Mouse (Mus musculus) MEL (cell line): ENCODE measurements around the gene Hmox2. TPM values are rescaled to one million over a fixed set of nuclear protein-coding genes. Genes with fewer than 3 reads are reported as not detected.
A peak's percentile ranks its signal among the peaks of the same experiment; 100 is the strongest.

Source experiments
- DNase-seq: peaks from one replicate; pipeline ENCODE4 v3.0.0; 2011; ENCODE audit warnings: low read depth, low spot score
- H3K27ac ChIP-seq: 2 replicates; pipeline ENCODE4 v1.5.1; 2012; ENCODE audit warnings: low read depth, mild to moderate bottlenecking, control low read depth, low read length, moderate library complexity; ENCODE audit not compliant: control insufficient read depth
- H3K27me3 ChIP-seq, 2 experiments: fragments of 150-350 bp in 1 of 2; sonication (generic) in 1 of 2; 2 replicates each; pipeline ENCODE4 v1.6.1; 2012; ENCODE audit warnings: low read length in 2 of 2, mild to moderate bottlenecking in 2 of 2, improper control_type of control experiment in 1 of 2, moderate library complexity in 1 of 2; ENCODE audit not compliant: insufficient read depth in 2 of 2, control insufficient read depth in 1 of 2
- H3K36me3 ChIP-seq, 2 experiments: 2 replicates each; pipeline ENCODE4 v1.6.1; 2012 to 2014; ENCODE audit warnings: low read length in 2 of 2, improper control_type of control experiment in 1 of 2, inconsistent platforms in 1 of 2, mild to moderate bottlenecking in 1 of 2; ENCODE audit not compliant: insufficient read depth in 2 of 2, control insufficient read depth in 1 of 2
- H3K4me1 ChIP-seq, 2 experiments: fragments of 150-350 bp in 1 of 2; sonication (generic) in 1 of 2; 2 replicates each; pipeline ENCODE4 v1.6.1; 2012; ENCODE audit warnings: low read length in 2 of 2, improper control_type of control experiment in 1 of 2, mild to moderate bottlenecking in 1 of 2; ENCODE audit not compliant: insufficient read depth in 2 of 2, control insufficient read depth in 1 of 2
- H3K4me3 ChIP-seq, 2 experiments: fragments of 150-350 bp in 1 of 2; sonication (generic) in 1 of 2; 2 replicates each; pipeline ENCODE4 v1.5.1; 2012; ENCODE audit warnings: low read depth in 2 of 2, low read length in 2 of 2, mild to moderate bottlenecking in 2 of 2, moderate library complexity in 2 of 2, control low read depth in 1 of 2, improper control_type of control experiment in 1 of 2; ENCODE audit not compliant: control insufficient read depth in 1 of 2, insufficient read depth in 1 of 2
- H3K79me2 ChIP-seq: 2 replicates; pipeline ENCODE4 v1.6.1; 2012; ENCODE audit warnings: mild to moderate bottlenecking, low read length, moderate library complexity; ENCODE audit not compliant: control insufficient read depth, poor library complexity, insufficient read depth
- H3K9ac ChIP-seq: 2 replicates; pipeline ENCODE4 v1.6.1; 2012; ENCODE audit warnings: low read depth, mild to moderate bottlenecking, control low read depth, low read length, moderate library complexity; ENCODE audit not compliant: control insufficient read depth, poor library complexity, severe bottlenecking
- H3K9me3 ChIP-seq: fragments of 150-350 bp; sonication (generic); replicated peaks from 2 replicates; pipeline ENCODE4 v1.6.1; 2012; ENCODE audit warnings: mild to moderate bottlenecking, low read length, improper control_type of control experiment, moderate library complexity; ENCODE audit not compliant: insufficient read depth
- BHLHE40 ChIP-seq: IDR thresholded peaks from 2 replicates; pipeline ENCODE4 v1.6.1; 2012; ENCODE audit warnings: low read depth, mild to moderate bottlenecking, inconsistent platforms, low read length, improper control_type of control experiment, borderline replicate concordance
- CHD2 ChIP-seq: IDR thresholded peaks from 2 replicates; pipeline ENCODE4 v1.6.1; 2011; ENCODE audit warnings: low read length, improper control_type of control experiment
- CTCF ChIP-seq, 3 experiments: IDR thresholded peaks in 2 of 3; conservative IDR thresholded peaks in 1 of 3; 2 replicates each; pipeline ENCODE4 v1.5.1; 2011 to 2012; ENCODE audit warnings: low read length in 3 of 3, low read depth in 2 of 3, mild to moderate bottlenecking in 2 of 3, improper control_type of control experiment in 1 of 3, inconsistent platforms in 1 of 3, mixed read lengths in 1 of 3, moderate library complexity in 1 of 3; ENCODE audit not compliant: control insufficient read depth in 1 of 3, insufficient read depth in 1 of 3, poor library complexity in 1 of 3, severe bottlenecking in 1 of 3
- E2F4 ChIP-seq: IDR thresholded peaks from 2 replicates; pipeline ENCODE4 v1.6.1; 2011; ENCODE audit warnings: low read depth, low read length, improper control_type of control experiment, borderline replicate concordance
- GABPA ChIP-seq: IDR thresholded peaks from 2 replicates; pipeline ENCODE4 v1.6.1; 2012; ENCODE audit warnings: low read depth, mild to moderate bottlenecking, inconsistent platforms, low read length, improper control_type of control experiment, moderate library complexity
- JUND ChIP-seq: IDR thresholded peaks from 2 replicates; pipeline ENCODE4 v1.6.1; 2011; ENCODE audit warnings: low read depth, mild to moderate bottlenecking, improper control_type of control experiment, low read length
- KAT2A ChIP-seq: conservative IDR thresholded peaks from 2 replicates; pipeline ENCODE4 v1.6.1; 2012; ENCODE audit warnings: low read depth, low read length, improper control_type of control experiment, inconsistent platforms
- MAZ ChIP-seq: IDR thresholded peaks from 2 replicates; pipeline ENCODE4 v1.6.1; 2012; ENCODE audit warnings: low read depth, mild to moderate bottlenecking, inconsistent platforms, low read length, improper control_type of control experiment
- MYB ChIP-seq: IDR thresholded peaks from 2 replicates; pipeline ENCODE4 v1.6.1; 2011; ENCODE audit warnings: mild to moderate bottlenecking, low read depth, low read length, improper control_type of control experiment
- MYC ChIP-seq: IDR thresholded peaks from 2 replicates; pipeline ENCODE4 v1.6.1; 2011; ENCODE audit warnings: low read depth, mild to moderate bottlenecking, low read length, improper control_type of control experiment, moderate library complexity
- NRF1 ChIP-seq: IDR thresholded peaks from 2 replicates; pipeline ENCODE4 v1.6.1; 2014; ENCODE audit warnings: low read depth, mild to moderate bottlenecking, inconsistent platforms, low read length, improper control_type of control experiment, moderate library complexity; ENCODE audit not compliant: poor library complexity, insufficient read depth, severe bottlenecking
- RAD21 ChIP-seq: IDR thresholded peaks from 2 replicates; pipeline ENCODE4 v1.6.1; 2011; ENCODE audit warnings: mild to moderate bottlenecking, low read depth, low read length, improper control_type of control experiment
- SIN3A ChIP-seq: IDR thresholded peaks from 2 replicates; pipeline ENCODE4 v1.6.1; 2012; ENCODE audit warnings: low read length, improper control_type of control experiment, inconsistent platforms
- SMC3 ChIP-seq: IDR thresholded peaks from 2 replicates; pipeline ENCODE4 v1.6.1; 2011; ENCODE audit warnings: low read depth, low read length, improper control_type of control experiment
- TAL1 ChIP-seq: IDR thresholded peaks from 2 replicates; pipeline ENCODE4 v1.6.1; 2012; ENCODE audit warnings: mild to moderate bottlenecking, inconsistent platforms, low read length, moderate library complexity, mixed read lengths
- UBTF ChIP-seq: IDR thresholded peaks from 2 replicates; pipeline ENCODE4 v1.6.1; 2012; ENCODE audit warnings: low read depth, mild to moderate bottlenecking, inconsistent platforms, low read length, improper control_type of control experiment, moderate library complexity, borderline replicate concordance; ENCODE audit not compliant: insufficient read depth
- ZC3H11A ChIP-seq: IDR thresholded peaks from 2 replicates; pipeline ENCODE4 v1.6.1; 2012; ENCODE audit warnings: low read depth, mild to moderate bottlenecking, inconsistent platforms, low read length, improper control_type of control experiment
- ZNF384 ChIP-seq: IDR thresholded peaks from 2 replicates; pipeline ENCODE4 v1.6.1; 2012; ENCODE audit warnings: low read depth, mild to moderate bottlenecking, inconsistent platforms, low read length, improper control_type of control experiment
- polyA plus RNA-seq, 2 experiments: library from polyadenylated mRNA; stranded (reverse) in 1 of 2; unstranded in 1 of 2; fragments of >175 nt in 1 of 2; fragments of >200 nt in 1 of 2; gene quantifications; 2 replicates each; pipeline versions ENCODE4 v1.2.1 to v1.2.4; 2012; ENCODE audit warnings: low replicate concordance in 2 of 2, low read depth in 1 of 2; ENCODE audit not compliant: insufficient read length in 2 of 2, insufficient read depth in 1 of 2, missing spikeins in 1 of 2
- total RNA-seq: library from RNA; depleted of rRNA; stranded (reverse); fragments of 300-350 nt; gene quantifications from 2 replicates; pipeline ENCODE4 v1.2.3, GENCODE M21; 2012

The Hmox2 gene
- total and polyA plus RNA-seq, 3 experiments: 41.5 to 75.0 TPM; not detected in 1

GRCm38 (mm10) chr16:4789810-4790559, 63.8 kb downstream of the Hmox2 start, which contains the start of gene Cdip1 (continued):
- TF ChIP-seq E2F4 (no peak), NRF1 (0 out of 2 replicates have a peak, but pooled peaks have one; percentile 7), SIN3A (peak; percentile 67; the same call in 1 of the 2 replicates), TAL1 (no peak), RAD21 (no peak), CHD2 (no peak), MAZ (peak; percentile 81), BHLHE40 (no peak), MYC (peak; percentile 68; the same call in 1 of the 2 replicates), UBTF (no peak), MYB (no peak), ZNF384 (no peak), GABPA (0 out of 2 replicates have a peak, but pooled peaks have one; percentile 17)

- H3K9ac ChIP-seq: no peak overlapping the region
- no peaks in the 10 kb centered on the region; a peak in 1 of 4 replicates for H3K27me3 ChIP-seq
- TF ChIP-seq KAT2A (no peak), RAD21 (peak; percentile 89), ZC3H11A (peak; percentile 70), SMC3 (peak; percentile 68), CTCF (IDR thresholded peaks at IDR 0.05 in 2 of 3, conservative IDR thresholded peaks at IDR 0.05 in 1 of 3; ENCODE audit: control insufficient read depth in 1 of 3, insufficient read depth in 1 of 3, low read depth in 2 of 3, low read length in 3 of 3, poor library complexity in 1 of 3, severe bottlenecking in 1 of 3) (peak in 2 of 3 experiments; percentile 19 to 80; a peak in 3 of 6 replicates)
- peaks cover 2 to 8% of the 10 kb centered on the region in 2 experiments; a peak in 2 of 4 replicates for H3K4me1 ChIP-seq
- no peak overlapping the region for H3K27ac ChIP-seq
- DNase-seq: peak; percentile 62
- no peak overlapping the region for H3K4me3 ChIP-seq
- H3K79me2 ChIP-seq: peaks cover 11% of the 10 kb centered on the region
- H3K9me3 ChIP-seq: no peaks in the 10 kb centered on the region
- peaks cover 0 to 13% of the 10 kb centered on the region in 2 experiments; a peak in 2 of 4 replicates for H3K36me3 ChIP-seq
Observed at GRCm38 (mm10) chr16:4791332-4791731, 65.2 kb downstream of the Hmox2 start.

GRCm38 (mm10) chr16:4796631-4797030, 70.5 kb downstream of the Hmox2 start:
- Histone ChIP-seq H3K4me3 (no peak overlapping the region), H3K27ac (no peak overlapping the region), H3K79me2 (no peaks in the 10 kb centered on the region)

More at GRCm38 (mm10) chr16:4796631-4797030, 70.5 kb downstream of the Hmox2 start:
- Histone ChIP-seq H3K9me3 (no peaks in the 10 kb centered on the region), H3K36me3 (no peaks in the 10 kb centered on the region), H3K9ac (no peak overlapping the region), H3K4me1 (no peaks in the 10 kb centered on the region), H3K27me3 (no peaks in the 10 kb centered on the region; a peak in 1 of 4 replicates)
- no peak for DNase-seq
- no peak for TF ChIP-seq JUND
- TF ChIP-seq RAD21: no peak
